Mouse (Mus musculus): Measurements from ENCODE around the gene Nrip3.

The Nrip3 gene

GRCm38 (mm10) chr7:109767575-109768350, 14.1 kb downstream of the Nrip3 start:
- DNase-seq, result no peak

GRCm38 (mm10) chr7:109764009-109764408, 17.8 kb downstream of the Nrip3 start:
- no peak for DNase-seq

GRCm38 (mm10) chr7:109756291-109756690, 25.5 kb downstream of the Nrip3 start:
- DNase-seq, result no peak

- DNase-seq, result no peak
These were observed 27.8 kb downstream of the Nrip3 start for GRCm38 (mm10) chr7:109754034-109754433.

GRCm38 (mm10) chr7:109752008-109752925, 29.6 kb downstream of the Nrip3 start, which contains the start of gene Tmem9b:
TSS of gene Tmem9b (minus strand) at chr7:109752875.
- peak; percentile 84 for DNase-seq

- no peak for DNase-seq
These were observed 30.3 kb downstream of the Nrip3 start for GRCm38 (mm10) chr7:109751427-109752007.

GRCm38 (mm10) chr7:109747747-109748146, 34.1 kb downstream of the Nrip3 start:
- DNase-seq, result no peak

- DNase-seq, result no peak
These were observed 40.1 kb downstream of the Nrip3 start for GRCm38 (mm10) chr7:109741703-109742102.

- no peak for DNase-seq
These were observed 40.8 kb downstream of the Nrip3 start for GRCm38 (mm10) chr7:109741060-109741459.

GRCm38 (mm10) chr7:109739822-109740370, 41.9 kb downstream of the Nrip3 start:
- no peak for DNase-seq

- no peak for DNase-seq
These were observed 47.0 kb downstream of the Nrip3 start for GRCm38 (mm10) chr7:109734806-109735205.

- no peak for DNase-seq
These were observed 50.2 kb downstream of the Nrip3 start, which contains the start of gene Ascl3 for GRCm38 (mm10) chr7:109731626-109732025. TSS of gene Ascl3 (minus strand) at chr7:109731726.

- DNase-seq, result no peak
These were observed 58.1 kb downstream of the Nrip3 start, which contains the start of gene BC051019 for GRCm38 (mm10) chr7:109723697-109724096. TSS of gene BC051019 (minus strand) at chr7:109723850.

- no peak for DNase-seq
These were observed 58.7 kb downstream of the Nrip3 start for GRCm38 (mm10) chr7:109723114-109723513.

- DNase-seq, result no peak
These were observed 59.2 kb downstream of the Nrip3 start for GRCm38 (mm10) chr7:109722618-109723017.

- DNase-seq, result peak; percentile 38
These were observed 62.5 kb downstream of the Nrip3 start for GRCm38 (mm10) chr7:109719286-109719685.

- DNase-seq, result no peak
These were observed 68.3 kb downstream of the Nrip3 start for GRCm38 (mm10) chr7:109713434-109713982.

- DNase-seq, result no peak
These were observed 69.6 kb downstream of the Nrip3 start for GRCm38 (mm10) chr7:109712198-109712597.

GRCm38 (mm10) chr7:109710069-109710468, 71.8 kb downstream of the Nrip3 start:
- no peak for DNase-seq

GRCm38 (mm10) chr7:109708961-109709382, 72.9 kb downstream of the Nrip3 start:
- DNase-seq, result no peak

Data from right cerebral cortex, postnatal 14 days (tissue).